Mouse (Mus musculus) cortical plate, adult 2 months (tissue): ENCODE results near the gene Copz1. TPM values are rescaled to one million over a fixed set of nuclear protein-coding genes. Genes with fewer than 3 reads are reported as not detected.

Experiments used
- H3K27ac ChIP-seq: fragments of 200-500 bp; 2 replicates; pipeline ENCODE4 v1.5.1; 2012; ENCODE audit warnings: low read length, control low read depth, inconsistent platforms; ENCODE audit not compliant: insufficient read depth
- H3K4me1 ChIP-seq: fragments of 200-500 bp; 2 replicates; pipeline ENCODE4 v1.6.1; 2011; ENCODE audit warnings: low read length; ENCODE audit not compliant: control insufficient read depth, insufficient read depth
- H3K4me3 ChIP-seq: fragments of 200-500 bp; 2 replicates; pipeline ENCODE4 v1.5.1; 2011; ENCODE audit warnings: mild to moderate bottlenecking, low read length, control low read depth; ENCODE audit not compliant: insufficient read depth
- CTCF ChIP-seq: fragments of 200-500 bp; IDR thresholded peaks from 2 replicates; pipeline ENCODE4 v1.5.1; 2011; ENCODE audit warnings: mild to moderate bottlenecking, control low read depth, low read length; ENCODE audit not compliant: insufficient read depth; ENCODE audit errors: extremely low read depth
- POLR2A ChIP-seq: fragments of 200-500 bp; IDR thresholded peaks from 2 replicates; pipeline ENCODE4 v1.6.1; 2011; ENCODE audit warnings: mild to moderate bottlenecking, low read length, control low read depth; ENCODE audit not compliant: insufficient read depth; ENCODE audit errors: extremely low read depth
- polyA plus RNA-seq: library from polyadenylated mRNA; depleted of rRNA; stranded (reverse); fragments of >200 nt; gene quantifications from 2 replicates; pipeline ENCODE4 v1.2.3, GENCODE M21; 2012

Copz1 gene
- polyA plus RNA-seq, 1 experiment, result 148 TPM

- peaks cover 4% of the 10 kb centered on the region for H3K4me1 ChIP-seq
- no peak overlapping the region for H3K4me3 ChIP-seq
- peak overlapping the region; percentile 43; the same call in 1 of the 2 replicates for H3K27ac ChIP-seq
- TF ChIP-seq CTCF, result no peak
- no peak for TF ChIP-seq POLR2A
Observed at GRCm38 (mm10) chr15:103333738-103334137, 61.2 kb downstream of the Copz1 start.

- Histone ChIP-seq H3K27ac (peak overlapping the region; percentile 43; the same call in 1 of the 2 replicates), H3K4me1 (peaks cover 4% of the 10 kb centered on the region), H3K4me3 (no peak overlapping the region)
- TF ChIP-seq POLR2A (no peak), CTCF (no peak)
Observed at GRCm38 (mm10) chr15:103334194-103334593, 61.7 kb downstream of the Copz1 start.

GRCm38 (mm10) chr15:103335040-103335439 is 62.5 kb downstream of the Copz1 start:
- no peak overlapping the region for H3K4me3 ChIP-seq
- peaks cover 4% of the 10 kb centered on the region for H3K4me1 ChIP-seq
- 0 out of 2 replicates have a peak overlapping the region, but pooled peaks have one; percentile 4 for H3K27ac ChIP-seq
- TF ChIP-seq CTCF (no peak), POLR2A (no peak)

GRCm38 (mm10) chr15:103335488-103336235 is 63.1 kb downstream of the Copz1 start:
- Histone ChIP-seq H3K27ac (0 out of 2 replicates have a peak overlapping the region, but pooled peaks have one; percentile 4), H3K4me1 (peaks cover 4% of the 10 kb centered on the region), H3K4me3 (no peak overlapping the region)
- TF ChIP-seq CTCF (no peak), POLR2A (no peak)

GRCm38 (mm10) chr15:103336996-103337667 is 64.6 kb downstream of the Copz1 start:
- TF ChIP-seq CTCF (no peak), POLR2A (no peak)
- H3K27ac ChIP-seq, result no peak overlapping the region
- no peak overlapping the region for H3K4me3 ChIP-seq
- peaks cover 4% of the 10 kb centered on the region for H3K4me1 ChIP-seq

GRCm38 (mm10) chr15:103338829-103339165 is 66.3 kb downstream of the Copz1 start:
- H3K4me1 ChIP-seq, result peaks cover 7% of the 10 kb centered on the region
- H3K4me3 ChIP-seq, result peak overlapping the region; percentile 69
- TF ChIP-seq POLR2A (no peak), CTCF (no peak)
- H3K27ac ChIP-seq, result no peak overlapping the region

- Histone ChIP-seq H3K4me1 (peaks cover 7% of the 10 kb centered on the region), H3K27ac (peak overlapping the region; percentile 14), H3K4me3 (peak overlapping the region; percentile 69)
- TF ChIP-seq POLR2A, result no peak
- TF ChIP-seq CTCF, result no peak
Observed at GRCm38 (mm10) chr15:103339166-103339960, 66.8 kb downstream of the Copz1 start.

- peak; percentile 51; the same call in 1 of the 2 replicates for TF ChIP-seq POLR2A
- TF ChIP-seq CTCF, result no peak
- peak within 1 kb of the TSS; percentile 69 for H3K4me3 ChIP-seq
- H3K4me1 ChIP-seq, result peaks cover 5% of the 10 kb centered on the region
- peak within 1 kb of the TSS; percentile 39 for H3K27ac ChIP-seq
Observed at GRCm38 (mm10) chr15:103339961-103340337, 67.4 kb downstream of the Copz1 start, which contains the start of gene Zfp385a. Zfp385a (minus strand) TSS chr15:103340093.

- Histone ChIP-seq H3K4me1 (peaks cover 3% of the 10 kb centered on the region; the same call in 1 of the 2 replicates), H3K27ac (peak overlapping the region; percentile 39)
Observed at GRCm38 (mm10) chr15:103340786-103341185, 68.3 kb downstream of the Copz1 start.

More at GRCm38 (mm10) chr15:103340786-103341185, 68.3 kb downstream of the Copz1 start:
- TF ChIP-seq POLR2A (no peak), CTCF (0 out of 2 replicates have a peak, but pooled peaks have one; percentile 22)
- peak overlapping the region; percentile 69 for H3K4me3 ChIP-seq
